Mouse (Mus musculus) ES-E14 (cell line): Measurements from ENCODE around the gene Hoxa6.

Experiments
- HCFC1 ChIP-seq: IDR thresholded peaks from 2 replicates; pipeline ENCODE4 v1.6.1; 2012; ENCODE audit warnings: low read length, inconsistent platforms, borderline replicate concordance; ENCODE audit not compliant: insufficient read depth
- MAFK ChIP-seq: IDR thresholded peaks from 2 replicates; pipeline ENCODE4 v1.6.1; 2014; ENCODE audit warnings: mild to moderate bottlenecking, low read depth, low read length, inconsistent platforms; ENCODE audit not compliant: insufficient read depth
- ZC3H11A ChIP-seq: IDR thresholded peaks from 2 replicates; pipeline ENCODE4 v1.6.1; 2012; ENCODE audit warnings: low read depth, mild to moderate bottlenecking, inconsistent platforms, low read length, borderline replicate concordance
- ZNF384 ChIP-seq: IDR thresholded peaks from 2 replicates; pipeline ENCODE4 v1.6.1; 2012; ENCODE audit warnings: low read depth, low read length, inconsistent platforms

DNA sequence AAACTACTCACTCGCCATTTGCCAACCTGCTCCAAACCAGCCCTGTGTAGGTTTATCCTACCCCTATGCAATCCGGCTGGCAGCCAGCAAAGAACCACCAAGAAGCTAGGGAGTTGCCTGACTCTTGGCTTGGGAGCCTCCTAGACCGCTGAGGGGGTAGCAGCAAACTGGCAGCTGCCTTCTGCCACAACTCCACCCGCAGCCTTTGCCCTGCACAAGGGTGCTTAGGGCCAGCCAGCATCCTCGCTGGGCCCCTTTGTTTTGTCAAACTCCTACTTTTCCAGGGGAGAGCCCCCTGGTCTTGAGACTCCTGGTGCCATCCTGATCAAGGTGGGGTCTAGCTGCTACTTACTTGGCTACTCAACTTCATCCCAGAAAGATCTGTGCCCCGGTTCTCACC, 23.9 kb downstream of the Hoxa6 start:
- no peak for TF ChIP-seq HCFC1
- TF ChIP-seq ZC3H11A: no peak
- no peak for TF ChIP-seq ZNF384
- TF ChIP-seq MAFK: no peak
